Mouse (Mus musculus) CH12.LX (cell line): ENCODE results near the gene Atp5b. TPM values are rescaled to one million over a fixed set of nuclear protein-coding genes. Genes with fewer than 3 reads are reported as not detected.

Source experiments
- DNase-seq: peaks from one replicate; pipeline ENCODE4 v3.0.0-alpha.2; 2013; ENCODE audit errors: extremely low read depth
- H3K27ac ChIP-seq: 2 replicates; pipeline ENCODE4 v1.5.1; 2012; ENCODE audit warnings: low read depth, mild to moderate bottlenecking, control low read depth, moderate library complexity; ENCODE audit not compliant: insufficient read depth
- H3K27me3 ChIP-seq: replicated peaks from 2 replicates; pipeline ENCODE3; 2012; ENCODE audit warnings: inconsistent platforms
- H3K36me3 ChIP-seq, 2 experiments: replicated peaks in 1 of 2; 2 replicates each; pipeline versions ENCODE3 to v1.6.1; 2012; ENCODE audit warnings: inconsistent platforms in 1 of 2, low read length in 1 of 2, mild to moderate bottlenecking in 1 of 2, mixed read lengths in 1 of 2, moderate library complexity in 1 of 2; ENCODE audit not compliant: control insufficient read depth in 1 of 2, insufficient read depth in 1 of 2
- H3K4me1 ChIP-seq, 2 experiments: 2 replicates each; pipeline ENCODE4 v1.6.1; 2012; ENCODE audit warnings: inconsistent platforms in 1 of 2, moderate library complexity in 1 of 2; ENCODE audit not compliant: insufficient read depth in 2 of 2, control insufficient read depth in 1 of 2
- H3K4me2 ChIP-seq: 2 replicates; pipeline ENCODE4 v1.6.1; 2012; ENCODE audit warnings: low read depth, mild to moderate bottlenecking, control low read depth; ENCODE audit not compliant: poor library complexity, insufficient read depth, severe bottlenecking
- H3K4me3 ChIP-seq, 3 experiments: fragments of 150-350 bp in 1 of 3; sonication (generic) in 1 of 3; replicated peaks in 1 of 3; 2 replicates each; pipeline versions ENCODE3 to v1.5.1; 2011 to 2012; ENCODE audit warnings: low read depth in 2 of 3, low read length in 2 of 3, mild to moderate bottlenecking in 2 of 3, moderate library complexity in 2 of 3, control low read depth in 1 of 3, improper control_type of control experiment in 1 of 3, inconsistent platforms in 1 of 3, mixed read lengths in 1 of 3; ENCODE audit not compliant: poor library complexity in 1 of 3
- H3K79me2 ChIP-seq: replicated peaks from 2 replicates; pipeline ENCODE4 v1.6.1; 2012; ENCODE audit warnings: mild to moderate bottlenecking, moderate library complexity; ENCODE audit not compliant: control insufficient read depth, poor library complexity, insufficient read depth, severe bottlenecking; ENCODE audit errors: extremely low read depth
- H3K9ac ChIP-seq: 2 replicates; pipeline ENCODE4 v1.6.1; 2012; ENCODE audit warnings: low read depth, mild to moderate bottlenecking, control low read depth, moderate library complexity; ENCODE audit not compliant: insufficient read depth
- H3K9me3 ChIP-seq: replicated peaks from 2 replicates; pipeline ENCODE3; 2012; ENCODE audit warnings: low read length, inconsistent platforms, mixed read lengths
- CHD2 ChIP-seq: IDR thresholded peaks from 2 replicates; pipeline ENCODE4 v1.6.1; 2011; ENCODE audit warnings: low read length, improper control_type of control experiment
- CTCF ChIP-seq, 2 experiments: IDR thresholded peaks in 1 of 2; conservative IDR thresholded peaks in 1 of 2; 2 replicates each; pipeline ENCODE4 v1.5.1; 2011 to 2012; ENCODE audit warnings: low read depth in 2 of 2, low read length in 2 of 2, improper control_type of control experiment in 1 of 2, inconsistent platforms in 1 of 2, mild to moderate bottlenecking in 1 of 2, moderate library complexity in 1 of 2
- E2F4 ChIP-seq: IDR thresholded peaks from 2 replicates; pipeline ENCODE4 v1.6.1; 2011; ENCODE audit warnings: low read depth, low read length, improper control_type of control experiment; ENCODE audit not compliant: insufficient replicate concordance
- ELF1 ChIP-seq: IDR thresholded peaks from 2 replicates; pipeline ENCODE4 v1.6.1; 2014; ENCODE audit warnings: low read depth, mild to moderate bottlenecking, inconsistent platforms, low read length, improper control_type of control experiment
- ETS1 ChIP-seq: conservative IDR thresholded peaks from 2 replicates; pipeline ENCODE4 v1.6.1; 2012; ENCODE audit warnings: low read depth, mild to moderate bottlenecking, inconsistent platforms, low read length, improper control_type of control experiment, moderate library complexity
- HCFC1 ChIP-seq: IDR thresholded peaks from 2 replicates; pipeline ENCODE4 v1.6.1; 2012; ENCODE audit warnings: low read depth, mild to moderate bottlenecking, inconsistent platforms, low read length, improper control_type of control experiment
- IRF4 ChIP-seq: IDR thresholded peaks from 2 replicates; pipeline ENCODE4 v1.6.1; 2014; ENCODE audit warnings: low read depth, mild to moderate bottlenecking, inconsistent platforms, low read length, improper control_type of control experiment
- JUND ChIP-seq: conservative IDR thresholded peaks from 2 replicates; pipeline ENCODE4 v1.6.1; 2011; ENCODE audit warnings: low read depth, low read length, improper control_type of control experiment
- KAT2A ChIP-seq: IDR thresholded peaks from 2 replicates; pipeline ENCODE4 v1.6.1; 2012; ENCODE audit warnings: low read length, improper control_type of control experiment, inconsistent platforms; ENCODE audit not compliant: insufficient replicate concordance
- MAX ChIP-seq: IDR thresholded peaks from 2 replicates; pipeline ENCODE4 v1.6.1; 2011; ENCODE audit warnings: low read length, improper control_type of control experiment
- MAZ ChIP-seq: IDR thresholded peaks from 2 replicates; pipeline ENCODE4 v1.6.1; 2012; ENCODE audit warnings: low read depth, mild to moderate bottlenecking, inconsistent platforms, low read length, improper control_type of control experiment, moderate library complexity
- MEF2A ChIP-seq: IDR thresholded peaks from 2 replicates; pipeline ENCODE4 v1.6.1; 2014; ENCODE audit warnings: low read depth, mild to moderate bottlenecking, inconsistent platforms, low read length, improper control_type of control experiment, borderline replicate concordance
- MXI1 ChIP-seq: IDR thresholded peaks from 2 replicates; pipeline ENCODE4 v1.6.1; 2011; ENCODE audit warnings: mild to moderate bottlenecking, low read depth, low read length, improper control_type of control experiment
- MYC ChIP-seq: IDR thresholded peaks from 2 replicates; pipeline ENCODE4 v1.6.1; 2011; ENCODE audit warnings: low read depth, mild to moderate bottlenecking, improper control_type of control experiment, low read length
- NELFE ChIP-seq: IDR thresholded peaks from 2 replicates; pipeline ENCODE4 v1.6.1; 2011; ENCODE audit warnings: low read depth, low read length, improper control_type of control experiment
- NRF1 ChIP-seq: IDR thresholded peaks from 2 replicates; pipeline ENCODE4 v1.6.1; 2014; ENCODE audit warnings: low read depth, mild to moderate bottlenecking, inconsistent platforms, low read length, improper control_type of control experiment, moderate library complexity
- POLR2A ChIP-seq: IDR thresholded peaks from 2 replicates; pipeline ENCODE4 v1.6.1; 2011; ENCODE audit warnings: low read depth, mild to moderate bottlenecking, improper control_type of control experiment, low read length
- POLR2AphosphoS2 ChIP-seq: IDR thresholded peaks from 2 replicates; pipeline ENCODE4 v1.6.1; 2011; ENCODE audit warnings: low read depth, low read length, improper control_type of control experiment
- RCOR1 ChIP-seq: conservative IDR thresholded peaks from 2 replicates; pipeline ENCODE4 v1.6.1; 2012; ENCODE audit warnings: low read depth, mild to moderate bottlenecking, inconsistent platforms, low read length, improper control_type of control experiment
- SIN3A ChIP-seq: IDR thresholded peaks from 2 replicates; pipeline ENCODE4 v1.6.1; 2012; ENCODE audit warnings: low read length, improper control_type of control experiment, inconsistent platforms
- TBP ChIP-seq: conservative IDR thresholded peaks from 2 replicates; pipeline ENCODE4 v1.6.1; 2011; ENCODE audit warnings: low read depth, low read length, improper control_type of control experiment
- TCF12 ChIP-seq: IDR thresholded peaks from 2 replicates; pipeline ENCODE4 v1.6.1; 2014; ENCODE audit warnings: low read depth, mild to moderate bottlenecking, inconsistent platforms, low read length, improper control_type of control experiment
- USF2 ChIP-seq: conservative IDR thresholded peaks from 2 replicates; pipeline ENCODE4 v1.6.1; 2011; ENCODE audit warnings: low read depth, low read length, improper control_type of control experiment
- ZC3H11A ChIP-seq: IDR thresholded peaks from 2 replicates; pipeline ENCODE4 v1.6.1; 2012; ENCODE audit warnings: low read depth, mild to moderate bottlenecking, inconsistent platforms, low read length, improper control_type of control experiment
- ZMIZ1 ChIP-seq: IDR thresholded peaks from 2 replicates; pipeline ENCODE4 v1.6.1; 2012; ENCODE audit warnings: low read depth, mild to moderate bottlenecking, inconsistent platforms, low read length, improper control_type of control experiment
- ZNF384 ChIP-seq: IDR thresholded peaks from 2 replicates; pipeline ENCODE4 v1.6.1; 2012; ENCODE audit warnings: low read depth, low read length, improper control_type of control experiment, inconsistent platforms
- dilution Hi-C: fragments of 300-500 bp; cut with MboI; formaldehyde crosslinking; loops from 2 replicates; pipeline ENCODE4 v1.14.3; 2020; ENCODE audit warnings: low sequenced_read_pairs; ENCODE audit not compliant: extremely low pct_unique_long_range_greater_than_20kb, extremely low pct_ligation_motif_present
- in situ Hi-C: fragments of 300-500 bp; cut with MboI; formaldehyde crosslinking; loops from 3 replicates; pipeline ENCODE4 v1.14.3; 2019; ENCODE audit warnings: low sequenced_read_pairs, low pct_ligation_motif_present, low pct_unique_long_range_greater_than_20kb, mixed read lengths
- polyA plus RNA-seq: library from polyadenylated mRNA; unstranded; fragments of >175 nt; gene quantifications from 2 replicates; pipeline ENCODE4 v1.2.1, GENCODE M21; 2012; ENCODE audit warnings: low read depth; ENCODE audit not compliant: insufficient read length
- total RNA-seq, 2 experiments: library from RNA; depleted of rRNA; stranded (reverse); fragments of 300-350 nt in 1 of 2; fragments of >200 nt in 1 of 2; gene quantifications; 2 replicates each; pipeline ENCODE4 v1.2.3; 2012 to 2014

Gene Atp5b
- total RNA-seq (2012; rRNA removed) (1,695 and 1,781 TPM in 2 replicates), total RNA-seq (2014; rRNA removed) (1,737 and 1,775 TPM in 2 replicates), polyA plus RNA-seq (1,504 and 1,607 TPM in 2 replicates)

DNA sequence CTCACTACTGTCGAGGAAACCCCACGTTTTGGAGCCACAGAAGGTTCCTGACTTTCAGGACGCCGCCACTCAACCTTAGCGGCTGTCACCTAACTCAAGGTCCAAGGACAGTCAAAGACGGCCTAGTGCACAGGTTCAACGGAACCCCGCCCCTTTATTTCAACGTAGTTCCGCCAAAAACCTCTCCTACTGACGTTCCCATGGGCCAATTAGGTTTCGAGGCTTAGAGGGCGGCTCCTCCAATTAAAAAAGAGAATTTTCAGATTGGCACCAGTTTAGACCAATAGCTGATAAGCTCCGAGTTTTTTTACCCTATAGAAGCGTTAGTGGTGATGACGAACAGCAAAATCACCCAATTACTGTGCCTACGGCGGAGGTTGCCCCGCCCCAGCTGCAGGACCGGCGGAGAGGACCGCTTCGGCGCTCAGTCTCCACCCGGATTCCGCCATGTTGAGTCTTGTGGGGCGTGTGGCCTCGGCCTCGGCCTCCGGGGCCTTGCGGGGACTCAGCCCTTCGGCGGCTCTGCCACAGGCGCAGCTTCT is at the start of gene Atp5b:
Gene Atp5b, plus strand, starts transcription at position 394 of the 542 bp plus-strand sequence.
- H3K27me3 ChIP-seq: no peaks in the 10 kb centered on the region
- in situ Hi-C loops: no loop called here
- no peaks in the 10 kb centered on the region for H3K9me3 ChIP-seq
- H3K4me1 ChIP-seq: peaks cover 3 to 32% of the 10 kb centered on the region in 2 experiments; a peak in 3 of 4 replicates
- H3K9ac ChIP-seq: peak within 1 kb of the TSS; percentile 99
- H3K4me3 ChIP-seq: peak within 1 kb of the TSS; percentile 94 to 98 (median 97)
- dilution Hi-C loops: no loop called here
- TF ChIP-seq USF2 (no peak), KAT2A (peak; percentile 89), TCF12 (peak; percentile 94), POLR2AphosphoS2 (peak; percentile 97), SIN3A (peak; percentile 81), CTCF (conservative IDR thresholded peaks at IDR 0.05 in 1 of 2, IDR thresholded peaks at IDR 0.05 in 1 of 2; ENCODE audit: low read depth in 2 of 2, low read length in 2 of 2) (no peak), NRF1 (peak; percentile 69), ETS1 (no peak), MAX (peak; percentile 48; the same call in 1 of the 2 replicates), E2F4 (no peak), MXI1 (peak; percentile 50; the same call in 1 of the 2 replicates), MEF2A (no peak; the same call in 1 of the 2 replicates), ELF1 (peak; percentile 64), POLR2A (peak; percentile 97), MAZ (peak; percentile 94), ZNF384 (peak; percentile 62), HCFC1 (peak; percentile 81), ZMIZ1 (peak; percentile 91), CHD2 (peak; percentile 99), MYC (peak; percentile 56; the same call in 1 of the 2 replicates), TBP (peak; percentile 94), RCOR1 (no peak; the same call in 1 of the 2 replicates), IRF4 (no peak; the same call in 1 of the 2 replicates), NELFE (peak; percentile 92), JUND (no peak), ZC3H11A (no peak)
- H3K4me2 ChIP-seq: peak within 1 kb of the TSS; percentile 53
- H3K27ac ChIP-seq: peak within 1 kb of the TSS; percentile 58; the same call in 1 of the 2 replicates
- DNase-seq: peak; percentile 99
- H3K79me2 ChIP-seq: peaks cover 35% of the 10 kb centered on the region
- peaks cover 25 to 39% of the 10 kb centered on the region in 2 experiments for H3K36me3 ChIP-seq
